Mouse (Mus musculus) adrenal gland, postnatal 36 days (tissue): ENCODE measurements at regions not wholly inside any gene's neighbourhood (a gene's known extent, or its start where the extent isn't known, plus 50 kb on each side); places are given as distances from the start of the nearest gene placed in this dataset.
A peak's percentile ranks its signal among the peaks of the same experiment; 100 is the strongest.

Source experiments
- DNase-seq, 2 experiments: peaks; one replicate each; pipeline ENCODE4 v3.0.0; 2021; ENCODE audit warnings: mixed read lengths in 1 of 2

DNA sequence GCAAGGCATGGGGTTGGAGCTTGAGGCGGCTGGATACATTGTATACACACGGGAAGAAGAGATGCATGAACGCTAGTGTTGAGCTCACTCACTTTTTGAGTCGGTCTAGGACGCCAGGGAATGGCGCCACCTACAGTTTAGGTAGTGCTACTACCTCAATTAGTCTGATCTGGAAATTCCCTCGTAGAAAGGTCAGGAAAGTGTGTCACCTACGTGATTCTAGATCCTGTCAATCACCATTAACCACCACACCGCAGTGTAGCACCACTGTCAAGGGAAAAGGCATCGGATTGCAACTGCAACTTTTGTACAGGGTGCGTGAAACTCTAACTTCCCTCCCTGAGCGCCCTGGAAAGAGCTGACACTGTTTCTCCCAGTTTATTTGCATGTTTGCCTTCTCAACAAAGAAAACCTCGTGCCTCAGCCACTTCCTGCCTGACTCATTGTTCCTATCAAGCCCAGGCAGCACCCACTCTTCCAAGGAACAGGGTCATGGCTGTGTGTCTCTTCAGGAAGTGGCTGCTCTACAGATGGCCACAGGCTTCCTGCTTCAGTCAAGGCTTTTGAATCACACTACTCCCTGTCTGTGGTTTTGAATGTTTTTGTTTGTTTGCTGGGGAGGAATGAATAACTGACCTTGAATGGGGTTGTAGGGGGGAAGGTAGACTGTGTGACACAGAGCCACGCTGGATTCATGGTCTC, 231.6 kb upstream of the Jmjd1c start:
- peak; percentile 69 to 71 for DNase-seq

DNA sequence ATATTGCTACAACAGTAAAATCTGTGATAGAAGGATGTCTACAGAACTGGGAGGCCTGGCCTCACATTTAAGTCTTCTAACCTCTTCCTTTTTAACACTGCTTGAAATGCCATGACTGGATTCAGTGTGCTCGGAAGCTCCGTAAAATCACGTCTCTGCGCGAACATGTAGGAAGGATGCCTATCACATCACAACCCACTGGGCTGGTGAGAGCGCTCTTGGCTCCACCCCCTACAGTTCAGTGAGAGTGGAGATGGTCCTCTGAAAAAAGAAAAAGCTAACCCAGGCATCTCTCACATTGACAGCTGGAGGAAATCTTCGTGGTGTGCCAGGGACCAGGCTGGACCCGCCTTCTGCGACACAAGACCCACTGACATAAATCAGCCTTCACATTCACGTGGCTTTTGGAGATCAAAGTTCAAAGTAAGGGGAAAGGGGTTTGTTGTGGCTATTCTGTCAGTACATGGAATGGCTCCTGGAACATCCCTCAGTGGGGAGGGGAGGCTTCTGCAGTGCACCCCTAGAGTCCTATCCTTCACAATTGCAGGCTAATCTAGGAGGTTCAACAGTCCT, 230.8 kb upstream of the Jmjd1c start:
- no peak for DNase-seq

GRCm38 (mm10) chr10:66871133-66871664, 224.7 kb upstream of the Jmjd1c start:
- no peak for DNase-seq

- no peak for DNase-seq
Measured at GRCm38 (mm10) chr10:66871673-66872072, 224.3 kb upstream of the Jmjd1c start.

GRCm38 (mm10) chr10:66873468-66873867, 222.5 kb upstream of the Jmjd1c start:
- DNase-seq = no peak

GRCm38 (mm10) chr10:66879071-66879470, 216.9 kb upstream of the Jmjd1c start:
- no peak for DNase-seq

DNA sequence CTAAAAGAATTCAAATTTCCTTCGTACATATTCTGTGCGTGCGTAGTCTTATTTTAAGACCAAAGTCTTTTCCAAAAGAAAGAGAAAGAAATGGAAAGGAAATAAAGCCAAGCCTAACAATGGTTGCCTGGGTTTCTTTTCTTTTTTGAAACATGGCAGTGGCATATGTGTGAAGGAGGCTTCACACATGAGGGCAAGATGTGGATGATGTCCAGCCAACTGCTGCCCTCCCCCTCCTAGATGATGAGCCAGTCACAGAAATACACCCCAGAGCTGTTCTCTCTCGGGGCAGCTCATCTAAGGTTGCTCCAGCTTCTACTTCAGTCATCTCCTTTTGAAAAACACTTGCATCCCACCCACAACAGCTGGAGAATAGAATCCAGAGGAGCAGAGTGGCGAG, 213.1 kb upstream of the Jmjd1c start:
- DNase-seq = no peak

DNA sequence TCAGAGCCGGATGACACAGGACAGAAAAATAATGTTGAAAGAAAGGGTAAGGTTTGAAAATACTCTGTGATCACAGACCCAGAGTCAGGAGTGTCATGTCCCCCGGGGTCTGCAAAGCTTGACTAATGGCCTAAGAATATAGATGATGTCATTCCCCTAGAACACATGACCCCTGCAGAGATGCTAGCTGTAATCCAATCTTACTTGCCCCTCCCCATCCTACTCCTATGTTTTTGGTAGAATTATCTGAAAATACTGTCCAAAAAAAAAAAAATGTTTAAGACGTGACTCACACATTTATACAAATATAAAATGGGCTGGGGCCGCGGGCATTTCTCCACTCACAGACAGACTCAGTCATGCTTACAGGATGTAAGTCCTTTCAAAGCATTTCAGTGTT, 210.3 kb upstream of the Jmjd1c start:
- no peak for DNase-seq

DNA sequence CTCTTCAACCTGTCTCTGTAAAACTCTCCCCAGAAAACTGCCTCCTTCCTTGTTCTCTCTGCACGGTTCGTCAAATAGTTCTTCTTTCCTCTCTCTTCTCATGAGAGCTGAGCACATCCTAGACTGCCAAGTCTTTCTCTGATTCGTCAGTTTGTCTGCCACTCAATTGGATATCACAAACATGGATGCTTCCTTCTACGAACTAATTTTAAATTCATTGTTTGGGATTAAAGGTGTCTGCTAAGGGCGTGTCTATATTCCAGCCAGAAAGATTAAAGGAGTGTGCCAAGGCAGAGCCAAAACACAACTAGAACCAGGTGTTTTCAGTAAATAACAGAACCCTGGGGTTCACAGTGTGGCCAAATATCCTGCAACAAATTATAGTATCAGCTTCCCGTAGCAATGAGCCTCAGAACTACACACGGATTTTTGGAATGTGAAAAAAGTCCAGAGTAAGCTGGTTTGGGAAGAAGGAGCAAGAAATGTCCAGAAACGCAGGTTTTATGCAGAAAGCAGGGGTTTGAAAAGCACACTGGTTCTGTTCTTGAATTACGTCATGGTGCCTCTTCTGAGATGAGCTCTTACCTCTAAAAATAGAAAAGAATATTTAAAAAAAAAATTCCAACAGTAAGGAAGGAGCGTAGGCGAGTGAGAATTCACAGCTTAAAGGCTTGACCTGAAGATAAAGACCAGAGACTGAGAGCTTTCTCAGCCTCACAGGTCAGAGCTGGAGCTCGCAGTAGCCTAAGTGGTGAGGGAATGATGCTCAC, 206.0 kb upstream of the Jmjd1c start:
- DNase-seq = no peak

DNA sequence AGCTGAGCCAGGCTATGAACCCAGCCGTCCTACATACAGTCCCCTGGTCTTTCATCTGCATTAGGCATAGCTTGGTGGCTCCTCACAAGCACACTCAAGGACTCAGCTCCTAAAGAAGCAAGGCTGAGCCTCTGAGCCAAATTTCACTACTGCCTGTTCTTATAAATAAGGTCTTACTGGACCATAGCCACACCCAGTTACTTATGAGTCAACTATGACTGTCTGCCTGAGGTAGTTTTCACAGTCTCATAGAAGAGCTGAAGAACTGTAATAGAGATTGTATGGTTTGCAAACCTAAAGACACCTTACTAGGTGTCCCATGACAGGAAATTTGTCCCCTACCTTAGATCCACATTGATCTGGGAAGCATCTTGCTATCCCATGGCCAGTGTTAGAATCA, 204.1 kb upstream of the Jmjd1c start:
- DNase-seq = no peak

GRCm38 (mm10) chr10:66893836-66894235, 202.1 kb upstream of the Jmjd1c start:
- no peak for DNase-seq

GRCm38 (mm10) chr10:66896698-66897622, 199.0 kb upstream of the Jmjd1c start:
- DNase-seq = no peak

DNA sequence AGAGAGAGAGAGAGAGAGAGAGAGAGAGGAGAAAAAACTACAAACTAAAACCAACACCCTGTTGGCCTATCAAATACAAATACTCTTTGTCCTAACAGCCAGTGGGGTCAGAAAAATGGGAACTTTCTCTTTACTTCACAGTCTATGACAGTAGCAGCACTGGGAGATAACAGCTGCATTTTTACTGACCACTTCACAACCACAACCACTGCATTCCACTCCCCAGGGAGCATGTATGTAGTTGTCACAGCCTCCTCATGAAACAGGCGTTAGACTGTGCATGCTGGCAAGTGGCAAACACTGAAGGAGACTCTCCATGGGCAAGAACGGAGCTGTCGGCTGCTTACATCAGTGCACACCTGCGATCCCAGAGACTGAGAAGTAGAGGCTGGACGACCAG, 196.2 kb upstream of the Jmjd1c start:
- DNase-seq = no peak

GRCm38 (mm10) chr10:66900781-66901180, 195.1 kb upstream of the Jmjd1c start:
- DNase-seq = no peak

DNA sequence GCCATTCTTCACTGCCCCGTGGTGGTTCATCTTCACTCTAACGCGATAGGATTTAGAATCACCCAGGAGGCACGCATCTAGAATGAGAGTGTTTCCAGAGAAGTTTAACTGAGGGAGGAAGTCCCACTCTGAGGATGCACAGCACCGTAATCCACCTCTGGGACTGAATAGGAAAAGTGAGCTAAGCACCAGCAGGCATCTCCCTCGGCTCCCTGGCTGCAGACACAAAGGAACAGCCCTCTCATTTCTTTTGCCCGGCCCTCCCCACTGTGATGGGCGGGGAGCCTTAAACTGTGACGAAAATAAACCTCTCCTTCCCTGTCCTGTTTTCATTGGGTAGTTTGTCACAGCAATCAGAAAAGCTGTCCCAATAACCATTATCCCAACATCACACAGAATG, 194.1 kb upstream of the Jmjd1c start:
- DNase-seq = no peak

DNA sequence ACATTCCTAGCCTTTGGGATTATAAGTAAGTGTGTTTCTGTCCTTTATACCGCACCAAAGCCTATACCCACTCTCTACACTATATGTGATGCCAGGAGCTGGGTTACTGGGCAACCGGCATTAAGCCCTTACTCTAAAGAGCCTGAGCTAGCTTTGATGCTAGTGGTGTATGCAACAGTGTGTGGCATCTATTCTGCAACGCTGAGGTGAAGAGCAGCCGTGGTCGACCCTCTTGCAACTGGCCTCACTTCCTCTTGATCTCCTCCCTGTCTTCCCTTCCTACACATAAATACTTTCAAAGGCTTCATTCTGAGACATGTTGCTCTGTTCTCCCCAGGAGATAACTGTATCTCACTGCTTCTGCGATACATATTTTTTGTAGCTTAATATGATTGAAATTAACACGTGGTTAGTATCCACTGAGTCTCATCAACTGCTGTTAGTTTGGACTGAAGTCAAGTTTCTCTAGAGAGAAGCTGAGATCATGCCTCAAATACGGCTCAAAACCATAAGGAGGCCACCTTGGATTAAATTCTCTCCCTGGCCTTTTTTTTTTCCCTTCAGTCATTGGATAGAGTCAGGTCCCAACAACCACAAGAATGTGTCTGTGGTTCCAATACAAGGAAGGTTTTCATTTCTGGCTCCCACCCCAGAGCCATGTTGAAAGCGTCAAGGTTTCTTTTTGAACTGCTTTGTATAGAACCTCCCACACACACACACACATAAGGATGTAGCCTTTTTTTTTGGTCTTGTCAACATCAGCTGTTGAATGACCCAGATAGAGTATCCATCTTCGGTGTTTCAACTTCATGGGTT, 191.2 kb upstream of the Jmjd1c start:
- no peak for DNase-seq

DNA sequence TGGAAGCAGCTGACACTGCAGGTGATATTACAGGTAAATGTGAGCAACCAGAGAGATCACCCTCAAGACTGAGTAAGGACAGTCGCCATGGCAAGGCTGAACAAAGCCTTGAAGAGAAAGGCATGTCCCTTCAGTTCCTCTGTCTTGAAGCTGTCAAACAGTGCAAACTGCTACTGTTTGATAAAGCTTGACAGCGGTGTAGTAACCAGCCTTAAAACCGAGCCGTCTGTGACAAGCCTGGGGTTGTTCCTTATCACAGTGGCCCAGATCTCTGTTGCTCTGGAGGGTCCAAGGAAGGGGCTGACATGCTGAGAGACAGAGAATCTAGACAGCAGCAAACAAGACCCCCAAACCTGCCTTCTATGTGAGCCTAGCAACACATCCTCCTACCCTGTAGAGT, 188.1 kb upstream of the Jmjd1c start:
- DNase-seq = no peak

DNA sequence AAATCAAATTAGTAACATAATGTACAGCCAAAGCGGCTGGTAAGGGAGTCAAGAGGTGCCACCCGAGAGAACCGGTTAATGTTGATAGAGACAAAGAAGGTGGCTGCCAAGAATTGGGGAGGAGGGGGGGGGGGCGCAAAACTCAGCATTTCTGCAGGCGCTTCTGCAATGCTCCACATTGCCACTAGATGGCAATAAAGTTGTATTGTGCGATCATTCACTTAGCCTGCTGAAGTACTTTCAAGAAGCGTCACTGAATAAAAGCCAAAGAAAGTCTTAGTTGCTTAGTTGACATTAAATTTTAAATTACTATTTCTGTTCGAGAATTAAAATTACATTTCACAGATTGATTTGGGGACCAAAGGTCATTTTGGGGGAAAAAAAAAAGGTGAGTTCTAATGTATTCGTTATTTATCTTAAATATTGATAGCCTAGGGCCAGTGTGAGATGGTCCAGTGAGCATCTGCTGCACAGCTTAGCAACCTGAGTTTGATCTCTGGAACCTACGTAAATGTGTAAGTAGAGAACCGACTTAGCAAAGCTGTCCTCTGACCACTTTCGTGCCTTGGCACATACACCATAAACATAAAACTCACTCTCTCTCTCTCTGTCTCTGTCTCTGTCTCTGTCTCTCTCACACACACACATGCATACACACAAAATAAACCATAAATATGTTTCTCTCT, 186.6 kb upstream of the Jmjd1c start:
- DNase-seq = peak; percentile 28 to 64

GRCm38 (mm10) chr10:66909905-66910681, 185.8 kb upstream of the Jmjd1c start:
- DNase-seq = peak; percentile 72 to 74
